Mouse (Mus musculus): Measurements from ENCODE around the gene Tm9sf2. TPM values are rescaled to one million over a fixed set of nuclear protein-coding genes. Genes with fewer than 3 reads are reported as not detected.
"Not testable (repeated sequence)": the region's sequence is repeated elsewhere in the genome, so short reads cannot be mapped to it uniquely, and the experiment has no call there.

Tm9sf2 gene
- polyA plus RNA-seq, 1 experiment from 2014 or later: 135 TPM

DNA sequence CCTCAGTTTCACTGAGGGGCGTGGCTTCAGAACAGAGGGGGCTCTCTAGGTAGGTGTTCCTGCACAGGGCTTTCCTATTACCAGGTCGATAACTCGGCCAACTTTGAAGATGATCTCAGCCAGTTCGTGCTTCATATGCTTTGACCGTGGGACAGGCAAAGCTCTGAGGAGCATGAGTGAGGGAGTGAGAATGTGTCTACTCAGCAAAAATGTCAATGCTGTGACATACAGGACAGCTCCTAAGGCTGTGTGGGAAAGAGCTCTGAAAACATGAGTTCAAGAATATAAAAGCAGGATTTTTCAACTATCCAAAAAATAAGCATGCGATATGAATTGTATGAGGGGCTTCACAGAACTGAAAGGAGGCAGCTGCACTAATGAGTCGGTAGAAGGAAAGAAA lies 23.3 kb upstream of the Tm9sf2 start:
- Histone ChIP-seq H3K9me3 (replicated peaks; ENCODE audit: control insufficient read depth, low read length) (peaks cover 8% of the 10 kb centered on the region), H3K4me1 (ENCODE audit: control insufficient read depth, insufficient read depth, low read length) (no peaks in the 10 kb centered on the region), H3K27me3 (ENCODE audit: control insufficient read depth, insufficient read depth, low read length) (no peaks in the 10 kb centered on the region), H3K4me2 (ENCODE audit: low read depth, low read length) (no peak overlapping the region), H3K4me3 (ENCODE audit: low read length) (no peak overlapping the region), H3K36me3 (ENCODE audit: control insufficient read depth, insufficient read depth) (no peaks in the 10 kb centered on the region), H3K27ac (ENCODE audit: low read length) (no peak overlapping the region), H3K9ac (ENCODE audit: low read length) (no peak overlapping the region)
- ATAC-seq (replicated peaks; ENCODE audit: extremely low read depth, insufficient read depth, low FRiP score): no peak
- WGBS: 72% methylated on average over 7 of the region's 7 CpGs

GRCm38 (mm10) chr14:122087956-122088355 lies 18.9 kb upstream of the Tm9sf2 start:
- no peak for ATAC-seq (replicated peaks; ENCODE audit: extremely low read depth, insufficient read depth, low FRiP score)
- no peak overlapping the region for H3K4me2 ChIP-seq (ENCODE audit: low read depth, low read length)
- no peak overlapping the region for H3K4me3 ChIP-seq (ENCODE audit: low read length)
- no peak overlapping the region for H3K9ac ChIP-seq (ENCODE audit: low read length)
- H3K27ac ChIP-seq (ENCODE audit: low read length): no peak overlapping the region
- H3K9me3 ChIP-seq (replicated peaks; ENCODE audit: control insufficient read depth, low read length): peaks cover 8% of the 10 kb centered on the region
- no peaks in the 10 kb centered on the region for H3K4me1 ChIP-seq (ENCODE audit: control insufficient read depth, insufficient read depth, low read length)
- WGBS: 73% methylated on average over 5 of the region's 5 CpGs
- no peaks in the 10 kb centered on the region for H3K36me3 ChIP-seq (ENCODE audit: control insufficient read depth, insufficient read depth)
- no peaks in the 10 kb centered on the region for H3K27me3 ChIP-seq (ENCODE audit: control insufficient read depth, insufficient read depth, low read length)

DNA sequence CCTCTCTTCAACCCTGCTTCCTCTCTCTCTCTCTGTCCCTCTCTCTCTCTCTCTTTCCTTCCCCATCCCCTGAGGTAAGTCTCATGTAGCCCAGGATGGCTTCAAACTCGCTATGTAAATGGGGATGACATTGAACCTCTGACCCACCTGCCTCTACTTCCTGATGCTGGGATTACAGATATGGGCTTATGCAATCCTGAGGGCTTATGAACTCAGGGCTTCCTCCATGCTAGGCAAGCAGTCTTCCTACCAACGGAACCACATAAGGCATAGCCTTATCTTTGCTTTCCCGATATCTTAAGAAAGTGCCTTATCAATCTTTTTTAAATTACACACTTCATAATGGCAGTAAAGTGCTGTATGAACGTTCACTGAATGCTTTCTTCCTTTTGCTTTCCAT lies 14.5 kb upstream of the Tm9sf2 start:
- Histone ChIP-seq H3K9me3 (replicated peaks; ENCODE audit: control insufficient read depth, low read length) (no peaks in the 10 kb centered on the region), H3K9ac (ENCODE audit: low read length) (no peak overlapping the region), H3K36me3 (ENCODE audit: control insufficient read depth, insufficient read depth) (no peaks in the 10 kb centered on the region), H3K27me3 (ENCODE audit: control insufficient read depth, insufficient read depth, low read length) (no peaks in the 10 kb centered on the region), H3K4me1 (ENCODE audit: control insufficient read depth, insufficient read depth, low read length) (no peaks in the 10 kb centered on the region), H3K4me2 (ENCODE audit: low read depth, low read length) (no peak overlapping the region), H3K27ac (ENCODE audit: low read length) (no peak overlapping the region), H3K4me3 (ENCODE audit: low read length) (no peak overlapping the region)
- ATAC-seq (replicated peaks; ENCODE audit: extremely low read depth, insufficient read depth, low FRiP score): no peak
- 63% methylated on average over 4 of the region's 4 CpGs for WGBS

- WGBS: 93% methylated on average over 11 of the region's 11 CpGs
- ATAC-seq (replicated peaks; ENCODE audit: extremely low read depth, insufficient read depth, low FRiP score): no peak
Observed at GRCm38 (mm10) chr14:122096331-122096730, 10.5 kb upstream of the Tm9sf2 start.

GRCm38 (mm10) chr14:122099584-122099983 lies 7.3 kb upstream of the Tm9sf2 start:
- H3K27me3 ChIP-seq (ENCODE audit: control insufficient read depth, insufficient read depth, low read length): no peaks in the 10 kb centered on the region
- no peak overlapping the region for H3K27ac ChIP-seq (ENCODE audit: low read length)
- no peak overlapping the region for H3K9ac ChIP-seq (ENCODE audit: low read length)
- 62% methylated on average over 4 of the region's 4 CpGs for WGBS
- no peaks in the 10 kb centered on the region for H3K36me3 ChIP-seq (ENCODE audit: control insufficient read depth, insufficient read depth)
- 0 out of 2 replicates have a peak, but pooled peaks cover 2% of the 10 kb centered on the region for H3K4me1 ChIP-seq (ENCODE audit: control insufficient read depth, insufficient read depth, low read length)
- H3K4me3 ChIP-seq (ENCODE audit: low read length): no peak overlapping the region
- no peaks in the 10 kb centered on the region for H3K9me3 ChIP-seq (replicated peaks; ENCODE audit: control insufficient read depth, low read length)
- H3K4me2 ChIP-seq (ENCODE audit: low read depth, low read length): no peak overlapping the region
- no peak for ATAC-seq (replicated peaks; ENCODE audit: extremely low read depth, insufficient read depth, low FRiP score)

More at GRCm38 (mm10) chr14:122096331-122096730, 10.5 kb upstream of the Tm9sf2 start:
- no peaks in the 10 kb centered on the region for H3K4me1 ChIP-seq (ENCODE audit: control insufficient read depth, insufficient read depth, low read length)
- H3K27ac ChIP-seq (ENCODE audit: low read length): no peak overlapping the region
- no peak overlapping the region for H3K4me3 ChIP-seq (ENCODE audit: low read length)
- H3K4me2 ChIP-seq (ENCODE audit: low read depth, low read length): no peak overlapping the region
- no peak overlapping the region for H3K9ac ChIP-seq (ENCODE audit: low read length)
- H3K27me3 ChIP-seq (ENCODE audit: control insufficient read depth, insufficient read depth, low read length): no peaks in the 10 kb centered on the region
- H3K9me3 ChIP-seq (replicated peaks; ENCODE audit: control insufficient read depth, low read length): no peaks in the 10 kb centered on the region
- no peaks in the 10 kb centered on the region for H3K36me3 ChIP-seq (ENCODE audit: control insufficient read depth, insufficient read depth)

DNA sequence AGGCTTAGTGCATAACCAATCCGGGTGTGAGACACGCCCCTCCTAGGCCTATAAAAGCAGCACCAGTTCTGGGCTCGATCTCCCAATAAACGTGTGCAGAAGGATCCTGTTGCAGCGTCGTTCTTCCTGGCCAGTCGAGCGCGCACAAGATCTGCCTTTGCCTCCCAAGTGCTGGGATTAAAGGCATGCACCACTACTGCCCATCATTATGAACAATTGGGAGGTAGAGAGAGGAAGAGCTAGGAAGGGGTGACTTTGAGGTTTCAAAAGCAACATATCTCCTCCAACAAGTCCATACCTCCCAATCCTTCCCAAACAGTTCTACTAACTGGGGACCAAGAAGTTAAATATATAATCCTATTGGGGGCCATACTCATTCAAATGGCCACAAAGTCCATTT lies 4.9 kb upstream of the Tm9sf2 start:
- not testable (repeated sequence) for H3K27me3 ChIP-seq (ENCODE audit: control insufficient read depth, insufficient read depth, low read length); H3K36me3 ChIP-seq (ENCODE audit: control insufficient read depth, insufficient read depth); H3K9me3 ChIP-seq (replicated peaks; ENCODE audit: control insufficient read depth, low read length); ATAC-seq (replicated peaks; ENCODE audit: extremely low read depth, insufficient read depth, low FRiP score); H3K4me2 ChIP-seq (ENCODE audit: low read depth, low read length); H3K27ac ChIP-seq (ENCODE audit: low read length); H3K9ac ChIP-seq (ENCODE audit: low read length); H3K4me3 ChIP-seq (ENCODE audit: low read length)
- WGBS: 89% methylated on average over 9 of the region's 9 CpGs
- H3K4me1 ChIP-seq (ENCODE audit: control insufficient read depth, insufficient read depth, low read length): peaks cover 10% of the 10 kb centered on the region; the same call in 1 of the 2 replicates

GRCm38 (mm10) chr14:122104881-122105280 lies 2.0 kb upstream of the Tm9sf2 start:
- WGBS: 1% methylated on average over 24 of the region's 24 CpGs
- Histone ChIP-seq H3K36me3 (ENCODE audit: control insufficient read depth, insufficient read depth) (no peaks in the 10 kb centered on the region), H3K27ac (ENCODE audit: low read length) (peak overlapping the region; percentile 95), H3K4me1 (ENCODE audit: control insufficient read depth, insufficient read depth, low read length) (peaks cover 22% of the 10 kb centered on the region), H3K9ac (ENCODE audit: low read length) (peak overlapping the region; percentile 76), H3K4me3 (ENCODE audit: low read length) (peak overlapping the region; percentile 51), H3K4me2 (ENCODE audit: low read depth, low read length) (peak overlapping the region; percentile 81), H3K9me3 (replicated peaks; ENCODE audit: control insufficient read depth, low read length) (no peaks in the 10 kb centered on the region), H3K27me3 (ENCODE audit: control insufficient read depth, insufficient read depth, low read length) (no peaks in the 10 kb centered on the region)
- ATAC-seq (replicated peaks; ENCODE audit: extremely low read depth, insufficient read depth, low FRiP score): peak; percentile 93

DNA sequence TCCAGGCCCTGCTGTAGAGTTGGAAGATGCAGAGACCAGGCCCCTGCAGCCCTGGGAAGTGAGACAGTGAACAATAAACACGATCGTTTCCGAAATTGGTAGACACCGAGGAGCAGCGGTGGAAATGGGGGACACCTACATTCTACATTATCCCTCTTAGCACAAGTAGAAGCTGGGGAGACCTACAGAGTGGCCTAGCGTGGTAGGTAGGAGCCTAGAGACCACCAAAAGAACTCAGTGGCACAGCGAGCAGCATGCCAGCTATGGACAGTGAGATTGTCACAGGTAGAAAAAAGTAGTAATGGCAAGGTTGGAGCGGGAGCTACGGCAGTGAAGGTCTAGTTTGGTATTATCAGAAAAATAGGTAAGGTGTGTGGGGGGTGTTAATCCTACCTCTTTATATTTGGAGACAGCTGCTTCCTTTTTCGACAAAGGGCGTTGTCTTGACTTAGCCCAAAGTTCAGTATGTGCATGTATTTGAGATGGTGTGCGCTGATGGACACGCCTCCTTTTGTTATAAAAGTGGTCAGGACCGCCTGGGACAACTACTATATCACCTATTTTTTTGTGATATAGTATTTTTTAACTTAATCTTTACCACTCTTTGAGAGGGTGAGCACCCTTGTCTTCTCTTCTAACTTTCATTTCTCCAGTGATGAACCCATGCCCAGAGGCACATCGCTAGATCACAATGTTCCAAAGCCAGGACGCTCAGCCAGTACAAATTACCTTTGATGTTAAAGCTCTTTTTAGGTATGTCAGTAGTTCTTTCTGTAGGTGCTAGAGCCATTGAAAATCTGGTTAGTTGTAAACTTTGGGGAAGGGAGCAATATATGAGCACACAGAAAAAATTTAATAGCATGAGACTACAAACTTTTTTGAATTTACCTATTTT lies 1.2 kb upstream of the Tm9sf2 start:
- Histone ChIP-seq H3K4me1 (ENCODE audit: control insufficient read depth, insufficient read depth, low read length) (peaks cover 22% of the 10 kb centered on the region), H3K4me3 (ENCODE audit: low read length) (peak overlapping the region; percentile 51), H3K27me3 (ENCODE audit: control insufficient read depth, insufficient read depth, low read length) (no peaks in the 10 kb centered on the region), H3K9me3 (replicated peaks; ENCODE audit: control insufficient read depth, low read length) (no peaks in the 10 kb centered on the region), H3K9ac (ENCODE audit: low read length) (peak overlapping the region; percentile 76), H3K4me2 (ENCODE audit: low read depth, low read length) (peak overlapping the region; percentile 81), H3K36me3 (ENCODE audit: control insufficient read depth, insufficient read depth) (no peaks in the 10 kb centered on the region), H3K27ac (ENCODE audit: low read length) (peak overlapping the region; percentile 95)
- 66% methylated on average over 16 of the region's 16 CpGs for WGBS
- ATAC-seq (replicated peaks; ENCODE audit: extremely low read depth, insufficient read depth, low FRiP score): no peak

DNA sequence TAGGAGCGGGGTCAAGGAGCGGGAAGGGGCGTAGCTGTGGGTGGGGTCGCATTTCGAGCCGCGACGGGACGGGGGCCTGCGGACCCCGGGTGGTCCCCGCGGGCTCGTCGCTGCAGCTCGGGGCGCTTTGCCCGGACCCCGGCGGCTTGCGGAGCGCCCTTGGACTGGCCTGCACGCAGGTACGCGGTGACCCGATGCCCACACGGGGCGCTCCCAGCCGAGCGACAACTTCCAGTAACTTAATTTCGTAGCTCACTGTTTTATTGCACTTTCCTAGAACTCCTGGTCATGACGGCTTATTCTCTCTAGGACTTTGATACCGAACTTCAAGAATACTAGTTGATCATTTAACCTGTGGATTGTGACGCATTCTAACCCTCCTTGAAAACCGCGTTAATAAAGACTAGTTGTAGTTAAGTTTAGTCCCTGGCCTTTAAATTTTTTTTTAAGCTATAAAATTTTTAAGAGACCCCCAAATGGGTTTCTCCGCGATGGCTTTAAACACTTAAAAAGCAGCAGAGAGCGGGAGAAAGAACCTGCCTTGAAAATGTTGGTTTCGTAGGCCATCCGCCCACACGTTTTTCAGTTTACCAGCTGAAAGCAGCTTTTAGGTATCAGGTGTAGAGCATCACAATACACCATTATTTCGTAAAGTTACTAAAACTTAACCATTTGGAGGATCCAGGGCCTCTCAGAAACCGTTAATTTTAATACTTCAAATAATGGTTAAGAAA lies 810 bp downstream of the Tm9sf2 start:
- Histone ChIP-seq H3K4me1 (ENCODE audit: control insufficient read depth, insufficient read depth, low read length) (peaks cover 22% of the 10 kb centered on the region), H3K4me3 (ENCODE audit: low read length) (peak overlapping the region; percentile 97), H3K36me3 (ENCODE audit: control insufficient read depth, insufficient read depth) (peaks cover 2% of the 10 kb centered on the region; the same call in 1 of the 2 replicates), H3K27ac (ENCODE audit: low read length) (peak overlapping the region; percentile 88), H3K9ac (ENCODE audit: low read length) (peak overlapping the region; percentile 99), H3K4me2 (ENCODE audit: low read depth, low read length) (peak overlapping the region; percentile 69), H3K9me3 (replicated peaks; ENCODE audit: control insufficient read depth, low read length) (no peaks in the 10 kb centered on the region), H3K27me3 (ENCODE audit: control insufficient read depth, insufficient read depth, low read length) (no peaks in the 10 kb centered on the region)
- peak; percentile 19 for ATAC-seq (replicated peaks; ENCODE audit: extremely low read depth, insufficient read depth, low FRiP score)
- 5% methylated on average over 44 of the region's 44 CpGs for WGBS
